Mouse (Mus musculus) right cerebral cortex, postnatal 36 days (tissue): ENCODE results near the gene Erc2.

ENCODE experiments used
- DNase-seq, 2 experiments: peaks; one replicate each; pipeline ENCODE4 v3.0.0; 2022; ENCODE audit warnings: low spot score in 2 of 2, mixed read lengths in 1 of 2

Erc2 gene

DNA sequence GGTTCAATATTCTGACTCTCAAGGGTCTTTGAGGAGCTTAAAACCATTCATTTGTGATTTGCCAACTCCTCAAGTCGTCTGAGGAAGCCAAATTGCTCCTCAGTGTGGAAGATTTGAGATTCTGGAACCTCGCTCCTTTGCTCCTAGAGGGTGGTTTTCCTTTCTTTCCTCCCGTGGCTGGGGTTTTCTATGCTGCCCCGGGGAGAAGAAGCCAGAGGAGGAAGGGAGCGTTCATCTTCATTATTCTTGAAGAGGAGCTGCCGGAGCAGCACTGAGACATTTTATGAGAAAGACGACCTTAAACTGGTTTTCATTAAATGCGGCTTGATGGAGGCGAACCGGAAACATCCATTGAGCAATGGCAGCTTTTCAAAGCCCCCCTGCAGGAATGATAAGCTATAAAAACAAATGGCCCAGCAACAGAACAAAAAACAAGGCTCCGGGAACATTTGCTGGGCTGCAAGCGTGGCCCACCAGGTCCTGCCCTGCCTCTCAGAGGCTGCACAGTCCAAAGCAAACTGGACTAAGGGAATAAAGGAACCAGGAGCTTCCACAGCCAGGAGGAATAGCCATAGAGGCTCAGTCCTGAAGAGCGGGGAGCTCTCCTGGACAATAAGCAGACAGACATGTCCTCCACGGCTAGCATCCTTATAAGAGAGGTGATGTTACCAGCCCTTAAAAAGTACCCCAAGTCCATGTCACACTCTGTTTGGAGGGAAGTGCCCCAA is 819.2 kb downstream of the Erc2 start:
- no peak for DNase-seq

DNA sequence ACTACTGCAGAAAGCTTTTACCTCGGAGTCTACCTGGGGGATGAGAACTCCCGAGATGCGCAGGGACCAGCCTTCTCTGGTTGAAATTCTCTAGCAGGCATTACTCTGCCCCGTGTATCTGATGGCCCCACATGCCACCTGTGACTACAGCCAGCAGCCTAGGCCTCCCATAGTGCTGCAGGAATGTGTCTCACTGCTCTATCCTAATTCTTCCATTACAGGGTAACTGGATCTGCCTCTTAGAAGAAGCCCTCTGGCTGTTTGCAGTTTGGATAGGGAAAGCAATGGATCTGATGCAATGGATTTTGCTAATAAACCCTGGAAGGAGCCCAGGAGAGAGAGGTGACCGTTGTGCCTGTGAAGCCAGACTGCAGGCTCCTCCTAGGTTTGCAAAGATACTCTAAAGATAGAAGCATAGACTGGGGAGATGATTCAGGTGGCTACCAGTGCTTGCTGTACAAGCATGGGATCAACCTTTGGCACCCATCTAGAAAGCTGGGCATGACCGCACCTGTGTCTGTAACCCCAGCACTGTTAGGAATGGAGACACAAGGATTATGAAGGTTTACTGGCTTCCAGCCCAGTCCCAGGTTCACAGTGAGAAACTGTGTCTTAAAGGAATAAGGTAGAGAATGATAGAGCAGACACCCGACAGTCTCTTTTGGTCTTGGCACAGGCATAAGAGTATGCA is 821.2 kb downstream of the Erc2 start:
- no peak for DNase-seq

DNA sequence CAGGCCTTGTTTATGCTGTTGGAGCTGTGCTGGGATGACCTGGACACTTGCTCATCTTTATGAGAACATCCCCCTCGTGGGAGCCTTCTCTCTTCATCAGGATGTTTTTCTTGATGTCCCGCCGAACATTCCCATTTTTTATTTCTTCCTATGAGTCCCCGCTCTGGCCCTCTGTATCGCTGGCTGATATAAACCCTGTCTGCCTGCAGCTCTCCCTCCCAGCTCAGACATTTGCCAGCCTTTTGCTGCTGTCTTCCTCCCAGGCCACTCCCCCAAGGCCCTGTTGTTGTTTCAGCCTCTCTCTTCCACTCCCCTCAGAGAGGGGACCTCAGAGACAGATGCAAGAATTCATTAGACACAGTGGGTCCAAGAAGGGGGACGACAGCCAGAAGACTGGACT is 823.5 kb downstream of the Erc2 start:
- no peak for DNase-seq

DNA sequence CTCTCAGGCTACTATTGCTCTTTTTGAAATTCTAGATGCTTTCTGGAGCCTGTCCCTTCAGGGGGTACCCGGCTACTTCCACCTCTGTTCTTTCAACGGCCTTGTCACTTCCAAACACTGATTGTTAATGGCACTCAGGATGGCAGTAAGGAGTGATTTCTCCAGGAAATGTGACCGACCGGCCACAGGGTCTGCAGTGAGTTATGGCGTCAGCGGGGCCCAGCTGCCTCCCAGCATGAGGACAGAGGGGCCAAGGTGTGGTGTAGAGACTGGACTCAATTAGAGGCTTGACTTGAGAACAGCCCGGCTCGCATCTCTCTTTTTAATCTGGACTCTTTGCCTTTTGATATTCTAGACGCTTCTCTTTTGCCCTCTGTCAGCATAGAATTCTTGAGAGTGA is 829.5 kb downstream of the Erc2 start:
- no peak for DNase-seq

DNA sequence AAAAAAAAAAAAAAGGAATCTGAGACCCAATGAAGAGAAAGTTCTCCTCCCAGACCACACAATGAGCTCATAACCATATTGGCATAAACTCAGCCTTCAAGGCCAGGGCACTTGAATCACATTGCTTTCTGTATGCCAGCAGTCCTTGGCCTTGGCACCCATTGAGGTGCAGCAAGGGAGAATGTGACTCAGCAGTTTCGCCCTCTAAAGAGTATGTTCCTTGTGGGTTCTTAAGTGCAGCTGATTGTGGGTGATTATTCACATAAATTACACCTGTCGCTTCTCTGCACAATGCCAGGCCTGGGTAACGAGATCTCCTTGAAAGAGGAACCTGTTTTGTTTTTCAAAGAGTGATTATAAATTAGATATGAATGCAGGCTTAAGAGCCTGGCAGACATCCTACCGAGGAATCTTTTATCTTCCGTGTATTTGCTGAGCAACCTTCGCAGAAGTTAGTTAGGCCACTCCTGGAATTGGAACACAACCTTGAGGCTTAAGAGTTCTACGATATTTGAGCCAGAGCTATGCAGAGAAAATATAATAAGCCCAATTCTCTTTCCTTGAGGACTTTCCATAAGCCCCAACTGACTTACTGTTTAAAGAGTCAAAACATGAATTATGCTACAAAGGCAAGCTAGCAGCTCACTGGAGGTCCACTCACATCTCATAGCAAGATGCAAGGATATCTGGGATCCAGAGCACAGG is 834.3 kb downstream of the Erc2 start:
- DNase-seq: no peak

DNA sequence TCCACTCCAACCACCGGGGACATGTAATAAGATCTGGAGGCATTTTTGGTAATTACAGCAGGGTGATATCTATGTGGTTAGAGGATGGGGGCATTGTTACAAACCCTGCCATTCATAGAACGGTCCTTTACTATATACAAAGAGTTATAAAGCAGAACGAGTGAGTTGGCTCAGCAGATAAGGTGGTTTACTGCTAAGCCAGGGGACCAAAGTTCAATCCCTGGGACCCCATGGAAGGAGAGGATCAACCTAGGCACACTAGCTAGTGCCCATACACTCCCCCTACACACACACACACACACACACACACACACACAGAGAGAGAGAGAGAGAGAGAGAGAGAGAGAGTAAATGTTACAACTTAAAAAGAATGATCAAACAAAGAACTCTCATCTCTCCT is 835.2 kb downstream of the Erc2 start:
- no peak for DNase-seq

DNA sequence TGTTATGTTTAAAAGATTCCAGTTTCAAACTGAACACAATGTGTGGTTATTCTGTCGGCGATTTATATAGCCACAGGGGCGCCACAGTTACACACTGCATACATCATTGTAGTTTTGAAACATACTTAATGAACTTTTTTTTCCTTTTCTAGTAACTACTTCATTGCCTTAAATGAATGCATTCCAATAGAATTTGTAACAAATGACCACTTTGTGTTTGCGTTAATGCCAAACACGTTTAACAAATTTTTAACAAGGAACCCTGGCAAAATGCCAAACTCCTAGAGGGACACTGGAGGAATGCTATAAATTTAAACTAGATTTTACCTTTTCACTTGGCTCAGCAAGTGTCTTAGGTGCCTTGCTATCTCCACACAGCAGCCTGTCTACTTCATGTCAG is 845.7 kb downstream of the Erc2 start:
- DNase-seq: no peak

DNA sequence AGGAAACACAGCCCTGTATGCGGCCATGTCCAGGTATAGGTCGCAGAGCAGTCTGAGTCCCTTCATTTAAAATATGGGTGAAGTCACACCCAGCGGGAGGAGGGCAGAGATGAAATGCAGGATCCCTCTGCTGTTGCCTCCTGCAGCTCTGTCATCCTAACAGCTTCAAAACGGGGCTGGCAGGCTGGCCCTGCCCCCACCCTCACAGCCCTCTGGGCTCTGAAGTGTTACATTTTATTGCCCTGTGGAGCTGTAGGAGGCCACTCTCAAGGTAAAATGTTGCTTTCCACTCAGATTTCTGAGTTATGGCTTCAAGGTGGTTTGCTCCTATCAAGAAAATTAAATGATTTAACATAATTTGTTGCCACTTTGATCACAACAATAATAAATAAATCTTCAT is 847.5 kb downstream of the Erc2 start:
- DNase-seq: no peak

DNA sequence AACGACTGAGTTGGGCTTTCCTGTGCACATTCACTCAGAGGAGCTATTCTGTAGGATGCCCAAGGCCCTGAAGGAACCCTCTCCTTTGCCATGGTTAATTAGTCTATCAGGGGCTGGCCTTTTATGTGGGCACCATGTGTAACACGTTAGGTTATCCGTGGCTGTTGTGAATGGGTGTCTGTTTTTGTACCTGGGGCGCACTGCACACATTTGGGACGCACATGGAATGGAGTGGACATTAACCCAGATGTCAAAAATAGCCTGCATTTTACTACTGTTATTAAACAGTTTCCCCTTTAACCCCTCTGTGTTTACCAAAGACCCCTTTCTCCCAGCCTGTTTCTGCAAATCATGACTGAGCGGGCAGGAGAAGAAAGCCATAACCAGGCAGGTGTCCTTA is 848.0 kb downstream of the Erc2 start:
- no peak for DNase-seq

DNA sequence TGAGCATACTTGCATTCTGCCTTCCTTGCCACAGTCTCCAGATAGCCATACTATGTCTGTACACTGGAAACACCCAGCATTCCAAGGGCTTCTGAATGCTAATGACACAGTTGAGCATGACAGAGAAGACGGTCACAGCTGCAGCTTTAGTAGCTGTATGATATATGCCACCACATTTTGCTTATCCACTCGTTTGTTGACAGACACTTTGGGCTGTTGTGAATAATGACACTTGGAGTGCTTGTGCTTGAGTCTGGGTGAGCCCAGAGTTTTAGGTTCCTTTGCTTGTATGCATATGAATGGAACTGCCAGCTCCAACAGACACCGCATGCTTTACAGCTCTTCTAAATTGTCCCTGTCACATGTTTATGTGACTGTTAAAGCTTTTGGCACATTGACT is 852.8 kb downstream of the Erc2 start:
- no peak for DNase-seq

DNA sequence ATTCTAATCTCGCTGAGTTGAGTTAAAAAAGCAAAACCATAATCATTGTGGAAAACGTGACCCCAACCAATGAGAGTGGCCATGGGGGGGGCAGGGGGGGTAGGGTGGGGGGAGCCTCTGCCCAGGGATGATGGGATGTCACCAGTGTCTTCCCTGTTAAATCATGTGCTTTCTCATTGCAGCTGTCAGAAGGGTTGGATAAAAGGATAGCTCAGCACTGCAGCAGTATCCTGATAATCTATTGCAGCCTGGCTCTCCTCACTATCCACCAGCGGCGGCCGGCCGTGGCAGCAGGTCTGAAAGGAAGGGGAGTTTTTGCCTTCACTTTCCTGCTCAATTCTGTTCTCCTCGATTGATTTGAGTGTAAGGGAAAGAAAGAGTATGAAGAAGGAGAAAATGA is 853.2 kb downstream of the Erc2 start:
- DNase-seq: no peak

DNA sequence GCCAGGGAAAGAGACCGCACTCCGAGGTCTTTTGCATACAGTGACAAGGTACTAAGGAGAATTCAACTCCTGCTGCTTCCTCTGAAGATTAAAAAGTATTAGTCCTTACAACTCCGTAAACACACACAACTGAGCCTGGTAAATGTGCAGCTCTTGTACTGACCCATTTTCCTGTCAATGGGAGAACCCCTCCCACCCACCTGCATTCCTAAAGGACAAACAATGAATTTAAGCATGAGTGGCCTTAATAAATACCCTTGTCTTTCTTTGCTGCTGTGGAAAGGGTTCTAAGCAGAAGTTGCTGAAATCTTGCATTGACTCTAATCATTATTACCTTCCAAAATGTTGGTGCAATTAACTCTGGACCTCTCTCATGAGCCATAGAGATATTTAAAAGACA is 854.5 kb downstream of the Erc2 start:
- DNase-seq: no peak

DNA sequence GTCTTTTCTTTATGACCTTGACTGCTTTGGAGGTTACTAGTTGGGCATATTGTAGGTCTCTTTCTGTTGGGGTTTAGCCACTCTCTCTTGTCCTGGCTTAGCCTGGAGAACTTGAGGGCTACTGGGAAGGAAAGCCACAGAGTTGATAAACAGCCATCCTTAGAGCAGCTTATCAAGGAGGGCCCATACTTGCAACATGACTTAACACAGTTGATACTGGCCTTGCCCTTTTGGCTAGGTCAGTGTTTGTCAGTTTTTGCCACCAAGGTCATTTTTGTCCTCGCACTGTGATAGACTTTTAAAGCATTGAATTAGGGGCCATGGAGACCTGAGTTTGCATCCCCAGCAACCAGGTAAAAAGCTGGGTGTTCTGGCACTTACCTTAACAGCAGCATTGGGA is 858.6 kb downstream of the Erc2 start:
- no peak for DNase-seq

DNA sequence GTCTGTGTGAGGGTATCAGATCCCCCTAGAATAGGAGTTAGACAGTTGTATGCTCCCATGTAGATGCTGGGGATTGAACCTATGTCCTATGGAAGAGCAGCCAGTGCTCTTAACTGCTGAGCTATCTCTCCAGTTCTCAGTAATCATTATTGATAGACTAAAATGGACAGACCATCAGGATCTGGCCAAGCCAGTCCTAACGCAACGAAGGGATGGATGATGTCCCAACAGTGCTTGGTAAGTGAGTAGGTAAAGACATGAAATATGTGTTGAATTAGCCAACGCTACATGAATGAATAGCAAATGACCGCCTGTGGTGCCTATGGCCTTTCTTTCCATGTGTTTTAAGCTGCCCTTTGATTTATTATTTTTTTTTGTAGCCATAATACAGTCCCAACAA is 871.6 kb downstream of the Erc2 start:
- DNase-seq: no peak

DNA sequence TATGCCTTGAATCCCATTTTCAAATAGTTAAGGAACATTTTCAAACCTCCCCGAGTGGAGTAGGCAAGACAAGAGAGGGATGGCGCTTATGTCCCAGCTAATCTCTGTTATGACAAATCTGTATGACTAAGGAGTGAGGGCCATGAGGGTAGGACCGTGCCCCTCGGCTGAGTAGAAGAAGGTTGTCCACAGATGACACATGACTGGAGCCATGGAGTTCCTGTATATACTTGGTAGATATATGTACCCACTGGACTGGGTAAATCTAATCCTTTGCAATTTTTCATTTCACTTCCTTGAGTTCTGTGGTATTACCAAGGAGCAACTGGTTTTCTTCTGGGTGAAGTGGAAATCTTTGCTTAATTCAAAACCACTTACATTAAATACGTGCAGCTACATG is 872.0 kb downstream of the Erc2 start:
- DNase-seq: no peak

DNA sequence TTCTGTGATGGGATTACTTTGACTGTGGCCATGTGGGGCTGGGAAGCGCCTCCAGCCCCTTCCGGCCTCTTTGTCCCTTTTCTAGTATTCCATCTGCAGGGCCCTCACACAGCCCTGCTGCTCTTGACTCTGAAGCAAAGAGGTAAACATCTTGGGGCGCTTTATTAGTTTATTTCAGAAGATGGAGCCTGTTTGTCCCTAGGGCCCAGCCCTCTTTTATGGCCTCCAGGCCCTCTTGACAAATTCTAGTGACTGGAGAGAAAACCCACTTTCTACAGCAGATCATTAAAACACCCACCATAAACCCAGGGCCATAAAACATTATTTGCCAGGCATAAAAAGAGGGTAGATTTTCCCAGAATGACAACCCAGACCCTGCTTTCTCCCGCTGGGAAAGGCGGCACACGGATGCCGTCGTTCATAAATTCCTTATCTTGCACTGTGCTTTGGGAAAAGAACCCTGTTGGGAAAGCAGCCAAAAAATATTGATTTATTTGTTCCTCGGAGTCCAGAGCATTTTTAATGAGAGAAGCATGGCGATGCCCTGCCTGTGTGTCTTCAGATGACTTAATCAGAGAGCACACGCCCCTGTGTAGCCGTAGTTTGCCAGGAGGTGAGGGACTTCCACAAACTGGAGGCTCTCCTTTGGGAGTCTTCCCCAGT is 879.1 kb downstream of the Erc2 start:
- no peak for DNase-seq

DNA sequence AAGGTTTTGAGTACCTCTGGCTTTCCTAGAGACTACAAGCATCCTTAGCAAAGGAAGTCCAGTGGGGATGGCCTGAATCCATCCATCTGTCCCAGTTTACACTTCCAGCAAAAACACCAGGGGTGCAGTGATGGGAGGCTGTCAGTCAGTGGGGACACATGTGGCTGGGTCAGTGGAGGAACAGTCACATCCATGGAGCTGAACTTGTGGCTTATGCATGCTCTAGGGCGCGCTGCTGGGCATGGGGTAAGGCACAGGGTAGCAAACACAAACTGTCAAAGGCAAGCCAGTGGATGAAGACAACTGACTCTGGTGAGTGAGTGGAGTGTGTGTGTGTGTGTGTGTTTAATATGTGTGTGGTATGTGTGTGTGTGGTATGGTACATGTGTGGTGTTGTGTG is 881.0 kb downstream of the Erc2 start:
- DNase-seq: no peak

DNA sequence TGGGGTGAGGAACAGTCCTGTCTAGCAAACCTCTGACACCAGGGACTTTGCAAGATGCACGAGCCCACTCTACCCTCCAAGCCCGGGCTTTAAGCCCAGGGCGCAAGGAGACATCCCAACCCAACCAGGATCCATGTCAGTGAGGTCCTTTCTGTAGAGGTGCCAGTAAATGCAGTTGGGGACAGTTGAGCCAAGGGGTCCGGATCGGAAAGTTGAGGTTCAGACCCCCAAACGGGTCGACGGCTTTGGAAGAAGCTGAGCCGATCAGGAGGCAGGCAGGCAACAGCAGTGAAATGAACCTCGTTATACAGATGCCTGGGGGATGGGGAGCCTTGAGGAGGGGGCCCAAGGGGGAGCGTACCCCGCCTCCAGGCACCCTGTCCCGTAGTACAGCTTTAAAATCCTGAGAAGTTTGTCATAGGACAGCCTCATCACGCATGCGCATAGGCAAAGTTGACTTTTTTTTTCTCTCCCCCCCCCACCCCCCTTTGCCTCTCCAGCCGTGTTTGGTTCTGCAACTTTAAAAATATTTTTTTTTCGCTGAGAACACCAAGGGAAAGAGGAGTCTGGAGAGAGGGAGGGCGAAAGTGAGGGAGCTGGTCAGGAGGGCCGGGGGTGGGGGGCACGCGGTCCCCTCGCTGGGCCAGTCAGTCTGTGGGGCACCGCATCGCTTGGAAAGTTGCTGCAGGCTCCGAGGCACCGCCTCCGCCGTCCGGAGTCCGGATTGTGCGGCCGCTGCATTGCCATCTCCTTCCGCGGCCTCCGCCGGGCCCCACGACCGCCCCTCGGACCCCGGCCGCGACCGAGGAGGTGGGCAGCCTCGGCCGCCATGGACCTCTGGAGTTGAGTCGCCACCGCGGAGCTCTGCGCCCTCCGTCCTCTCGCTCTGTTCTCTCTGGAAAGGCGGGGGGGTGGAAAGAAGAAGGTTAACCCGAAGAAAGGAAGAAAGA is 882.1 kb downstream of the Erc2 start, which contains the start of gene Wnt5a:
TSS of gene Wnt5a (plus strand) at position 650 of the 950 bp plus-strand sequence.
- no peak for DNase-seq

DNA sequence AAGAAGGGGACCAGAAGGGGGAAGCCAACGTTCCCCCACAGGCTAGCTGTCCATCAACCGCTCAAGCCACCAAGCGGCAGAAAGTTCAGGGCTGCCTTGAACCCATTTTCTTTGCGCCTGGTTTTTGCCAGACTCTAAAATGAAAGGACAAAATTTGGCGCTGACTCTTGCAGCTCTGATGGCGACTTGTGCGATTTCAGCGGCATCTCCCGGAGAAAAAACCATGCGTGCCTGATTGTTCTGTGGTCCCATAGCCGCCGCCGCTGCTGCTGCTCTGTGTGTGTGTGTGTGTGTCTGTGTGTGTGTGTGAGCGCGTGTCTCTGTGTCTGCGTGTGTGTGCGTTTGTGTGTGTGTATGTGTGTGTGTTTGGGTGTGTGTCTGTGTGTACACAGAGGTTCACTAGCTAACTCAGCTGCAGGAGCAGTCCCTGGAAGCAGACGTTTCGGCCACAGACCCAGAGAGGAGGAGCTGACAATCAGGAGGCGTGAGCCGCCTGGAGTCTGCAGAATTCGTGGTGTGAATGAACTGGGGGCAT is 882.9 kb downstream of the Erc2 start:
- peak in 1 of 2 experiments; percentile 12 for DNase-seq

DNA sequence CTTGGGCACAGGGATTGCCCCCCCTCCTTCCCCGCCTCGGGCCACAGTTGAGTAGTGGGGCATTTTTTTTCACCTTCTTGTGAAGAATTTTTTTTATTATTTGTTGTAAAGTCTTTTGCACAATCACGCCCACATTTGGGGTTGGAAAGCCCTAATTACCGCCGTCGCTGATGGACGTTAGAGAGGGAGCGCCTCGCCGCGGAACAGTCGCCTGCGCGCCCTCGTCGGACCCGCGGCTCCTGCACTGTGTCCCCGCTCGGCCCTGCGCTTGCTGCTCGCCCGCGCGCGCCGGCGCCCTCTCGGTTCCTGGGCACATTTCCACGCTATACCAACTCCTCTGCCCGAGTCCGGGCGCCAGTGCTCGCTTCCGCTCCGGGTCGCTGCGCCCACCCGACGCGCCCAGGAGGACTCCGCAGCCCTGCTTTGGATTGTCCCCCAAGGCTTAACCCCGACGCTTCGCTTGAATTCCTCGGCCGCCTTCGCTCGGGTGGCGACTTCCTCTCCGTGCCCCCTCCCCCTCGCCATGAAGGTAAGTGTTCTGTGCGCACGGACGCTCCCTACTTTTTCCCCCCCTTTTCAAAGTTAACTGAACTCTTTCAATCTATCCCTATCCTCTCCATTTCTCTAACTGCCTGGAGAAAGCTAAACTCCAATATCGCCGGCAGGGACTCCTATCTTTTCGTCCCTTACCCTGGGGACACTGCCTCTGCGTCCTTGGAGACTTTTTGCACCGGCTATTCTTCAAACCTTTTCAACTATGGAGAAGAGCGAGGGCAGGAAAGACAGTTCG is 883.6 kb downstream of the Erc2 start:
- peak in 1 of 2 experiments; percentile 9 for DNase-seq
